Mouse (Mus musculus) layer of hippocampus, adult 9-10 months (tissue): ENCODE data around the gene Gm11562.
A peak's percentile ranks its signal among the peaks of the same experiment; 100 is the strongest.
"Not testable (repeated sequence)": the region's sequence is repeated elsewhere in the genome, so short reads cannot be mapped to it uniquely, and the experiment has no call there.

Source experiments
- DNase-seq: peaks from one replicate; pipeline ENCODE4 v3.0.0; 2022; ENCODE audit warnings: low spot score

Gm11562 gene

DNA sequence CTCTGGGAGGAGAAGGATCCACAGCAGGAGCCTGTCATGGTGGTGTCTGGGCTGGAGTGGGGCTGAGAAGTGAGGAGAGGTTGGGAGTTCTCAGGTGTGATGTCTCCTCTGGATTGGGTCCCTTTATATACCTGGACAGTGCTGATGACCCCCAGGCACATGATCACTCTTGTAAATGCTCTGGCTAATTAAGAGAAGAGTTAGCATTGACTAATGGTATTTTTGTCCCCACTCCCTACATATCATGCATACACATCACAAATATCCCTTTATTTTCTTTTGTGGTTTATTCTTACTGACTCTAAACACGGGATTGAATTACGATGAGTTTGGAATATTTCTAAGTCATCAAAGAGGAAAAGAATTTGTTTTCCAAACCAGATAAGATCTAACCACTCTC is at the start of gene Gm11562:
Gene Gm11562, minus strand, starts transcription at position 101 of the 400 bp plus-strand sequence.
- no peak for DNase-seq

DNA sequence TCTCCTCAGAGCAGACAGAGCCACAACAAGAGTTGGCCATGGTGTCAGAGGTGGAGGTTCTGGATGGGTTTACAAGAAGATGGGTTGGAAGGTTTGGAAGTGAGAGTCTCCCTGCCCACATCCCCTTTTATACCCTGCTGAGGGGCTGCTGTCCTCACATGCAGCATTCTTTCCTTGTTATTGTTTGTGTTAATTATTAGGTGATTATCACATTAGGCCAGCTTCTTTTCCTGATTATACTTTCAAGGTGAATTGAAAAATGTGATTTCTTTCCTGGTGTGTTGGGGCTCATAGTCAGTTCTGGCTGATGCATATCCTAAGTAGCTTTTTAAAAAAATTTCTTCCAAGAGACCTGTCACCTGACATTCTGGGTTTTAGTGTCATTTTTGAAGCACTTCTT is 45.6 kb upstream of the Gm11562 start, which contains the start of gene Krtap4-6:
Gene Krtap4-6, minus strand, starts transcription at position 101 of the 400 bp plus-strand sequence.
- no peak for DNase-seq

DNA sequence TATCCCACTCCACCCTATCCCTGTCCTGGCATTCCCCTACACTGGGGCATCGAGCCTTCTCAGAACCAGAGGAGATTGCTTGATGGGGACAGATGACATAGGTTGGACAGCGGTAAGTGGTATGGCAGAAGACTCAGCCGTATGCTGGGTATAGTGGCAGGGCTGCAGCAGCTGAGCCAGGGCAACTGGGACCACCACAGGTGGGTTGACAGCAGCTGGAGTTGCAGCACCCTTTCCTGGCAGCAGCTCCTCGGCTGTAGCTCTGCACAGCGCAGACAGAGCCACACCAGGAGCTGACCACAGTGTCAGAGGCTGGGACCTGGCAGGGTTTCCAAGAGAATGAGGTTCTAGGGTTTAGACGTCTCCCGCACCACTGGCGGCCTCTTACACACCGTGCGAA is 42.6 kb upstream of the Gm11562 start:
- DNase-seq, result no peak

DNA sequence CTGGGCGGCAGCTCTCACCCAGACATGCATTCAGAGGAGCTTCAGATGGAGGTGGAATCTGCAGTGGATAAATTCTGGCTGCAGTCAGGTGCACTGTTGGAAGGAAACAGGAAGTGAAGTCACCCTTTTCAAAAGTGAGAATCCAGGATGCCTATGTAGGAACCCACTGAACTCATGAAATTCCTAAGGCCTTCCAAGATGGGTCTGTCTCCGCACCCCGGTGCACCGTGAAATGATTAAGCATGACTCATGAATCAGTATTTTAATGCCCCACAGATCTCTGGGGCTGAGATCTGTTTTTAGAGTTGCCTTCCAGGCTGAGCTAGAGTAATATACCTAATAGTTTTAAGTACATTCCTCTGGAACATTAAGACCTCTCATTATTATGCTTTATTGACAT is 39.0 kb upstream of the Gm11562 start:
- DNase-seq, result no peak

DNA sequence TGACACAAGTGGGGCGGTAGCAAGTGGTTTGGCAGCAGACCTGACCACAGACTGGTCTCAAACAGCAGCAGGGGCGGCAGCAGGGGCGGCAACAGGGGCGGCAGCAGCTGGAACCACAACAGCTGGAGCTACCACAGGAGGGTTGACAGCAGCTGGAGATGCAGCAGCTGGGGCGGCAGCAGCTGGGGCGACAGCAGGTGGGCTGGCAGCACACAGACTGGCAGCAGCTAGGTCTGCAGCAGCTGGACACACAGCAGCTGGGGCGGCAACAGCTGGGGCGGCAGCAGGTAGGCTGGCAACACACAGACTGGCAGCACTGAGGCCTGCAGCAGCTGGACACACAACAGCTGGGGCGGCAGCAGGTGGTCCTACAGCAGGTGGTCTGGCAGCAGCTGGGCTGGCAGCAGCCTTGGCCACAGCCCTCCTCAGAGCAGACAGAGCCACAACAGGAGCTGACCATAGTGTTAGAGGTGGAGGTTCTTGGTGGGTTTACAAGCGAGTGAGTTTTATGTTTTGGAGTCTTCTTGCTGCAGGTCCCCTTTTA is 38.3 kb upstream of the Gm11562 start, which contains the start of gene Gm11563:
Gene Gm11563, minus strand, starts transcription at position 494 of the 544 bp plus-strand sequence.
- DNase-seq, result not testable (repeated sequence)

DNA sequence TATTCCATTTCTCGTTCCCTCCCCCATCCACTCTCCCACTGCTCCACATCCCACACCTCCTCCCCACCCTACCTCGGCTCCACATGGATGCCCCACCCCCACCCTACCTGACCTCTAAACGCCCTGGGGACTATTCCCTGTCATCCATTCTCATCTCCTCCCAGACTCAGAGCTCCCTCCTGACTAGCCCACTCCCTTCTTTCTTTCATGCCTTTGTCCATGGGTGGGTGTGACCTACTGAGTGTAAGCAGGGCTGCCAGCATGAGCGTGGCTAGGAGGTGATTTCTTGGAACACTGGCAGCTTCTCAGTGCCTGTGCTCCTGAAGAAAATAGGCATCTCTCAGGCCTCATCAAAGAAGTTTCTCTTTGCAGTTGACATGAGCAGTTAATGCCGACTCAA is 36.8 kb upstream of the Gm11562 start:
- DNase-seq, result no peak

DNA sequence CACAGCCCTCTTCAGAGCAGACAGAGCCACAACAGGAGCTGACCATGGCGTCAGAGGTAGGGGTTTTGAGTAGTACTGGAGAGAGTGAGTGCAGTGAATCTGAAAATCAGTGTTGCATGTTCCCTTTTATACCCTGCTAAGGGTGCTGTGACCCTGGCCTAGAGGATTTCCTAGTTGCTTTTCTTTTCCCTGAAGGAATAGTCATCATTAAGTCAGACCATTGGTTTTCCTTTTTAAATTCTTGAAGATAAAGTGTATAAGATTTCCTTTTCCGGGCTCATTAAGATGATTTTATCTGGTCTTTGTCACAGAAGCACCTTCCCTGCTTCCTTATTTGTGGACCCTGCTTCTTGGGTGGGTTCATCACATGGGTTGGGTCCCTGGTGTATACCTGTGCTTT is 29.9 kb upstream of the Gm11562 start, which contains the start of gene Gm11555:
Gene Gm11555, minus strand, starts transcription at position 101 of the 400 bp plus-strand sequence.
- DNase-seq, result no peak

DNA sequence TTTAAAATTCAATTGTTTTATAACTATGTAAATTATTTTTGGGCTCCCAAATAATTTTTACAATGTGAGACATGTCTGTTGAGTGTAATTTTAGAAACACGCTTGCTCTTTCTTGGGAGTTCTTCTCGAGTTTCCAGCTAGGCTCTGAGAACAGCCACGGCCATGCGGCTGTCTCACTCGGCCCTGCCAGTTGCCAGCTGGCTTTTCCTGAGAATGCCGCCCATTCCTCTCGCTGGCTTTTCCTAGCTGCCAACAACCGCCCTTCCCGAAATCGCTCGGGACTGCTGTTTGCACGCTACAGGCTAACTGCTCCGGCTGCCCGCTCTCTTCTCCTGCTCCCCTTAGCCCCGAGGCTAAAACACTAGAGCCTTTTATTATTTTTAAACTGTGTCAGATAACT is 26.2 kb upstream of the Gm11562 start:
- DNase-seq, result no peak

DNA sequence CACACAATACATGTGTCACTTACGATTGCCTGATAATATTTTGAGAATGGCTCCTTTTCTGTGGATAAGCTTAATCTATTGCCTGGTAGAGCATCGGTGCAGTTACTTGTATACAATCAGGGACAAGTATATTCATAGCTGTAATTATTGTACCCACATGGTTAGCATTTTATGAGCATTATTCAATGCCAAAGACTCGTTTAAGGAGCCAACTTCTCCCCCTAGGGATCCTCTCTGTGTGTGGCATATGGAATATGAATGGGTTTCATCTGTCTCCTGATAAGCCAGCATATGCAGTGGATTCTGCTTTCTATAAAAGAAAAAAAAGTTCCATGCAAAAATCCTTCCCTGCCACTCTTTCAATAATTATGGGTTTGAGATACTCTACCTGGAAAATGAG is 24.1 kb upstream of the Gm11562 start:
- DNase-seq, result peak; percentile 9

DNA sequence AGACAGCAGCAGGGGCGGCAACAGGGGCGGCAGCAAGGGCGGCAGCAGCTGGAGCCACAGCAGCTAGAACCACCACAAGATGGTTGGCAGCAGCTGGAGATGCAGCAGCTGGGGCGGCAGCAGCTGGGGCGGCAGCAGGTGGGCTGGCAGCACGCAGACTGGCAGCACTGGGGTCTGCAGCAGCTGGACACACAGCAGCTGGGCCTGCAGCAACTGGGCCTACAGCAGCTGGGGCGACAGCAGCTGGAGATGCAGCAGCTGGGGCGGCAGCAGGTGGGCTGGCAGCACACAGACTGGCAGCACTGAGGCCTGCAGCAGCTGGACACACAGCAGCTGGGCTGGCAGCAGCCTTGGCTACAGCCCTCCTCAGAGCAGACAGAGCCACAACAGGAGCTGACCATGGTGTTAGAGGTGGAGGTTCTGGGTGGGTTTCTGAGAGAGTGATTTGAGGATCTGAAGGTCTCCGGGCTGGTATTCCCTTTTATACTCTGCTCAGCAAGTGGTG is 23.5 kb upstream of the Gm11562 start, which contains the start of gene Krtap4-7:
Gene Krtap4-7, minus strand, starts transcription at position 455 of the 505 bp plus-strand sequence.
- DNase-seq, result not testable (repeated sequence)

DNA sequence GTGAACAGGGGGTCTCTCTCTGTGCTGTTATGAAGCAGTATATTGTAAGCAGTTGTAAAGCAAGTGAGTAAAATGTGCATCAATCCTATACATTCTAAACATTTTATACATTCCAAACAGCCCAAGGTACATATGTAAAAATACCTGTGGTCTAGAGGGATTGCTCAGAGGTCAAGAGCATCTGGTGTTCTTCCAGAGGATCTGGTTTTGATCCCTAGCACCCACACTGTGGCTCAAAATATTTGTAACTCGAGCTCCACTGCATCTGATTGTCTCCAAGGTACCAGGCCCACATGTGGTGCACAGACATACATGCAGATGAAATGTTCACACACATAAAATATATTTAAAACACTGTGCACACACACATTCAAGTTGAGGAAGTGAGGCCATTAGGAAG is 20.7 kb upstream of the Gm11562 start:
- DNase-seq, result no peak

DNA sequence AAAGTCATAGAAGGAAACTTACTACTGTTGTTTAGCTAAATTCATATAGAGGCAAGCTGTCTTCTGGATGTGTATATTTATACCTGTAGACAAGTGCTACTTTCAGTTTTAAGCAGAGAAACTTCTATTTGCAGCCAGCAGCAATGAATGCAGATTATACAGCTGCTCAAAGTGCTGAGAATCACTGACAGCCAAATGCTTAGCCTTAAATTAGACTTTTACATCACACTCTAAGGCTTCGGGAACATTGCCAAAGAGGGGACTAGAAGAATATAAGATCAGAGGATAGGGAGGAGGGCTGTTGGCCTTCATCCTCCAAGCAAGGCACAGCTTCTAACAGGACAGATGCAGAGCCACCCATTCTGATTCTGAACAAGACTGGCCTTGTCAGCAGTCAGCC is 16.9 kb upstream of the Gm11562 start:
- DNase-seq, result no peak

DNA sequence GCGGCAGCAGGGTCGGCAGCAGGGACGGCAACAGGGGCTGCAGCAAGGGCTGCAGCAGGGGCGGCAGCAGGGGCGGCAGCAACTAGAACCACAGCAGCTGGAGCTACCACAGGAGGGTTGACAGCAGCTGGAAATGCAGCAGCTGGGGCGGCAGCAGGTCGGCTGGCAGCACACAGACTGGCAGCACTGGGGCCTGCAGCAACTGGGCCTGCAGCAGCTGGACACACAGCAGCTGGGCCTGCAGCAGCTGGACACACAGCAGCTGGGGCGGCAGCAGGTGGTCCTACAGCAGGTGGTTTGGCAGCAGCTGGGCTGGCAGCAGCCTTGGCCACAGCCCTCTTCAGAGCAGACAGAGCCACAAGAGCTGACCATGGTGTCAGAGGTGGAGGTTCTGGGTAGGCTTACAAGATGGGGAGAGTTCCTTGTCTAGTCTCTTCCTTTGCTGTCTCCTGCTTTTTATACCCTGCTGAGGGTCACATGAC is 14.5 kb upstream of the Gm11562 start, which contains the start of gene Krtap4-2:
Gene Krtap4-2, minus strand, starts transcription at position 432 of the 482 bp plus-strand sequence.
- no peak for DNase-seq

DNA sequence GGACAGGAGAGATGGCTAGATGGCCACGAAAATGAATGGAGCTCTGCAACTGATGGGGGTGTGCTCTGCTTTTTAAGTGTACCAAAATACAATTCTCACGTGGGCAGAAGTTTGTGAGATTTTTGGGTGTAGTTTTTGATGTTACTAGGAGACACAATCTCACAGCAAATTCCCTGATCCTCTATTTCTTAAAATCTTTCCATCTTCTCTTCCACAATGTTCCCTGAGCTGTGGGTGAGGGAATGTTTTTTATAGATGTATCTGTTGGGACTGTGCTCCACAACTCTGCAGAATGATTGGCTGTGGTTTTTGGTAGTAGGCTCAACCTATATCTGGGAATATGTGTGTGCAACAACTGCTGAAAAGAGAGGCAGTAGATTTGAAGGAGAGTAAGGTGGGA is 13.1 kb upstream of the Gm11562 start:
- DNase-seq, result no peak

DNA sequence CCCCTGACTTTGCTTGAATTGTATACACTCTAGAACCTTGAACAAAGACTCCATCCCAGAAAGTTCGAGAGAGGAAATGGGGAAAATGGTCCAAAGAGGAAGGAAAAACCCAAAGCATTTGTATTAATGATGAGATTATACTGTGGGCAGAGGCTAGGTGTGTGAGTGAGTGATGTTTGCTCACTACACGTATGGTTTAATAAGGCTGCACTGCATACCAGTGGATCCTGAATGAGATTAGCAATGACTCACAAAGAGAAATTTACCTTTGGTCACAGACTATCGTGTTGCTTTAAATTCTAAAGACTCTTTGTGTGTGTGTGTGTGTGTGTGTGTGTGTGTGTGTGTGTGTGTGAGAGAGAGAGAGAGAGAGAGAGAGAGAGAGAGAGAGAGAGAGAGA is 10.7 kb upstream of the Gm11562 start:
- DNase-seq, result no peak

DNA sequence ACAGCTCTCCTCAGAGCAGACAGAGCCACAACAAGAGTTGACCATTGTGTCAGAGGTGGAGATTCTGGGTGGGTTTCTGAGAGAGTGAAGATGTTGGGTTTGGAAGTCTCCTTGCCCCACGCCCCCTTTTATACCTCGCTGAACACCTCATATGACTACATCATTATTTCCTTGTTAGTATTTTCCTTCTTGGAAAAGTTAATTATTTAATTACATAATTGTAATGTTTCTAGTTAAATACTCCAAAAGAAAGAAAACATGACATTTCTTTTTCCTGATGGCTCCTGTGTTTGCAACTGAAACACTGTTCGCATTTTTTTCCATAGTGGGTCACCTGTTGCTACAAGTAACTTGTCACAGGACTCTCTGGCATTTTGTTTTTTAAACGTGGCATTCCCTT is 7.9 kb upstream of the Gm11562 start, which contains the start of gene Krtap4-1:
Gene Krtap4-1, minus strand, starts transcription at position 101 of the 400 bp plus-strand sequence.
- no peak for DNase-seq

DNA sequence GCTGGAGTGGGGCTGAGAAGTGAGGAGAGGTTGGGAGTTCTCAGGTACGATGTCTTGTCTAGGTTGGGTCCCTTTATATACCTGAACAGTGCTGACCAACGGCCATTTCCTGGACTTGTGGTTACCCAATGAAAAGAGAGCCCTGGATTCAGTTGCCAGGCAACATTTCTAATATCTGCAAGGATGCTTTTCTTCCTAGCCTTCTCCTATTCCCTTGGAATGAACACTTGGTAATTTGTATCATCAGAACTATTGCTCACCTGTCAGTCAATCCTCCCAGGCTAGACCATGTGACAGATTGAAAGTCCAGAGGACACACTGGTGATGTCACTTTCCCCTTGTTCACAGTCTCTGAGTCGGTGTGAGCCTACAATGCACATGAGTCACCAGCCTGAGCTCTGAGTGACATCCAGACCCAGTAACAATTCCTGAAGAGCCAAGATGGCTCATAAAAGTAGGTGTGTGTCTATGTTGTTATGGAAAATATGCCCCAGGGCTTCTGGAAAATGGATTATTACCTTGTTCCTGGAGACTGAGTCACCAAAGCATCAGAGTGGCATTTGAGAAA is 5.4 kb downstream of the Gm11562 start, which contains the start of gene Krtap2-4:
Gene Krtap2-4, minus strand, starts transcription at position 51 of the 568 bp plus-strand sequence.
- DNase-seq, result no peak

DNA sequence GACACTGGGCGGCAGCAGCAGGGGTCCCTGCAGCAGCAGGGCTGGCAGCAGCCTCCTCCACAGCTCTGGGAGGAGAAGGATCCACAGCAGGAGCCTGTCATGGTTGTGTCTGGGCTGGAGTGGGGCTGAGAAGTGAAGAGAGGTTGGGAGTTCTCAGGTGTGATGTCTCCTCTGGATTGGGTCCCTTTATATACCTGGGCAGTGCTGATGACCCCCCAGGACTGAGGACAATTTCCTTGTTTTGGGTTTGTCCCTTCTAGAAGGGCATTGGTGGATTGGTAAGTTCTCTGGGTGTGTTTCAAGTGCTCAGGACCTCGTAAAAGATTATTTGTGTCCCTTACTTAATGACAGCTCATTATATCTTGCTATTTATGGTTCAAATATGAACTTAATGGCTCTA is 10.1 kb downstream of the Gm11562 start, which contains the start of gene Gm11937:
Gene Gm11937, minus strand, starts transcription at position 101 of the 400 bp plus-strand sequence.
- DNase-seq, result not testable (repeated sequence)

DNA sequence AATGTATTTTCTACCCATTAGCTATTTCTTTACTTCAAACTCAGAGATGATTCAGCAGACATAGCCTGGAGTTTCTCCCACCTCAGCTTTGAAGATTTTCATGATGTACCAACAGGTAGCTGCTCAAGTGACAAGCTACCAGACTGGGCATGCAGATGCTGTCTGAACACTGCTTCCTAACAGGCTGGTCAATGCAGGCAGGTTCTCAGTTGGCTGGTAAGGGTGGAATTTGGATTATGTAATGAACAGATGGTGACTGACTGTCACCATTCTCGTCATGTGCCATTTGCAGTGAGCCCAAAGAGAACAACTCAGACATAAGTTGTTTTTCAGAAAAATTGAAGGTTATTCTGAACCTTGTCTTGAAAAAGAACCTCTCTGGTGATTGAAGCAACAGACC is 11.1 kb downstream of the Gm11562 start:
- peak; percentile 52 for DNase-seq

DNA sequence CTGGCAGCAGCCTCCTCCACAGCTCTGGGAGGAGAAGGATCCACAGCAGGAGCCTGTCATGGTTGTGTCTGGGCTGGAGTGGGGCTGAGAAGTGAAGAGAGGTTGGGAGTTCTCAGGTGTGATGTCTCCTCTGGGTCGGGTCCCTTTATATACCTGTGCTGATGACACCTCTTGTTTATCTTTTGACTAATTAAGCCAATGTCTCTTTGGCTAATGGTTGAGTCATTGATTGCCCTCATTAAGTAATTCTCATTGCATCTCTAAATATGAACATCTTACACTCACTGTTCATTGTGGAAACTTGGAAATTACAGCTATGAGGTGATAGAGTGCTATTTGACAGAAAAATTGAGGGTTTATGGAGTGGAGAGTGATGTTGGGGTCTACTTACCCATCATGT is 17.0 kb downstream of the Gm11562 start, which contains the start of gene Gm11938:
Gene Gm11938, minus strand, starts transcription at position 101 of the 400 bp plus-strand sequence.
- not testable (repeated sequence) for DNase-seq

DNA sequence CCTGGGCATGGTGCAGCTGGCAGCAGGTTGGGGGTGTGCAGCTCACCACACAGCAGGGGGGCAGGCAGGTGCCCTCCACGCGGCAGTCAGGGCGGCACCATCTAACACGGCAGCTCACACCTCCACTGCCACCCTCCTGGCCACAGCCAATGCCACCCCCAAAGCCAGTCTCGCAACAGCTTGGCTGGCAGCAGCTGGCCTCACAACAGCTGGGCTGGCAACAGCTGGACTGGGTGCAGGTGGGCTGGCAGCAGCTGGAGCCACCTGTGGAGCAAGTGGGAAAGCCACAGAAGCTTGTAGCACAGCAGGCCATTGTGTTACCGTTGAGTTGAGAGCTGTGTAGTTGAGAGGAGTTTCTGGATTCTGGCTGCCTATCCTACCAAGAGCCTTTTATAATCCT is 22.5 kb downstream of the Gm11562 start, which contains the start of gene Krtap9-3:
Gene Krtap9-3, minus strand, starts transcription at position 364 of the 400 bp plus-strand sequence.
- not testable (repeated sequence) for DNase-seq

DNA sequence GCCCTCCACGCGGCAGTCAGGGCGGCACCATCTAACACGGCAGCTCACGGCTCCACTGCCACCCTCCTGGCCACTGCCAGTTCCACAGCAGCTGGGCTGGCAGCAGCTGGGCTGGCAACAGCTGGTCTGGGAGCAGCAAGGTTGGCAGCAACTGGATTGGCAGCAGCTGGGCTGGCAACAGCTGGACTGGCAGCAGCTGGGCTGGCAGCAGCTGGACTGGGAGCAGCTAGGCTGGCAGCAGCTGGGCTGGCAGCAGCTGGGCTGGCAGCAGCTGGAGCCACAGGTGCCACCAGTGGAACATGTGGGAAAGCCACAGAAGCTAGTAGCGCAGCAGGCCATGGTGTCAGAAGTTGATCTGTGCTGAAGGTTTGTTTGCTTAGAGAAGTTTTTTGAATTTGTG is 29.3 kb downstream of the Gm11562 start, which contains the start of gene Krtap1-3:
Gene Krtap1-3, minus strand, starts transcription at position 359 of the 400 bp plus-strand sequence.
- no peak for DNase-seq

DNA sequence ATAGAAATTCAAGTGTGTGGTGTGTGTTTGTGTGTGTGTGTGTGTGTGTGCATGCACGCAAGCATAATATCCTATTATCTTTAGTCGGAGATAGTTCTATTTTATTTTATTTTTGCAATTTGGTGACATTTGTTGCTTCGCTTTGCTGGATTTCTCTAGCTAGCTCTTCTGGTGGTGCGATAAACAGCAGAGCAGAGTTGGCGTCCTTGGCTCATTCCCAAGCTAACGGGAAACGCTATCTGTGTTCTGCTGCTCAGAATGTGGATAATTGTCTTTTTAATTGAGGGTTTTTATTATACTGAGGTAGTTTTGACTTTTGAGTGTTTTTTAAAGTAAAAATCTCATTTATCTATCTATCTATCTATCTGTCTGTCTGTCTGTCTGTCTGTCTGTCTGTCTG is 35.1 kb downstream of the Gm11562 start:
- DNase-seq, result peak; percentile 25
